Mouse (Mus musculus) spleen, adult 2 months (tissue): ENCODE measurements around the gene Ccdc184. TPM values are rescaled to one million over a fixed set of nuclear protein-coding genes. Genes with fewer than 3 reads are reported as not detected.
A peak's percentile ranks its signal among the peaks of the same experiment; 100 is the strongest.

Source experiments
- DNase-seq, 2 experiments: peaks; one replicate each; pipeline versions ENCODE4 v3.0.0 to v3.0.0-alpha.2; 2012 to 2021; ENCODE audit warnings: low spot score in 2 of 2, low read depth in 1 of 2
- H3K27ac ChIP-seq: fragments of 200-500 bp; 2 replicates; pipeline ENCODE4 v1.5.1; 2012; ENCODE audit warnings: low read length, inconsistent platforms; ENCODE audit not compliant: insufficient read depth
- H3K27me3 ChIP-seq: fragments of 200-500 bp; 2 replicates; pipeline ENCODE4 v1.6.1; 2012; ENCODE audit warnings: mild to moderate bottlenecking, moderate library complexity, low read length, inconsistent platforms; ENCODE audit not compliant: control insufficient read depth, insufficient read depth
- H3K36me3 ChIP-seq: fragments of 200-500 bp; 2 replicates; pipeline ENCODE4 v1.6.1; 2012; ENCODE audit warnings: mild to moderate bottlenecking, low read length, inconsistent platforms; ENCODE audit not compliant: control insufficient read depth, insufficient read depth
- H3K4me1 ChIP-seq: fragments of 200-500 bp; 2 replicates; pipeline ENCODE4 v1.6.1; 2011; ENCODE audit warnings: inconsistent platforms; ENCODE audit not compliant: control insufficient read depth, insufficient read depth, insufficient read length
- H3K4me3 ChIP-seq: fragments of 200-500 bp; 2 replicates; pipeline ENCODE4 v1.5.1; 2011; ENCODE audit warnings: mild to moderate bottlenecking, inconsistent platforms; ENCODE audit not compliant: insufficient read depth, insufficient read length; ENCODE audit errors: extremely low read depth
- CTCF ChIP-seq: fragments of 200-500 bp; IDR thresholded peaks from 2 replicates; pipeline ENCODE4 v1.5.1; 2011; ENCODE audit warnings: mild to moderate bottlenecking, inconsistent platforms; ENCODE audit not compliant: insufficient read depth, insufficient read length, insufficient replicate concordance; ENCODE audit errors: extremely low read depth
- POLR2A ChIP-seq: fragments of 200-500 bp; IDR thresholded peaks from 2 replicates; pipeline ENCODE4 v1.6.1; 2011; ENCODE audit warnings: low read depth, low read length, inconsistent platforms
- WGBS: fragments of 180-500 bp; shearing (Covaris S2); methylation state at CpG from one replicate; pipeline ENCODE4 v1.1.7; 2018; 5-methylcytosine and 5-hydroxymethylcytosine counted together
- polyA plus RNA-seq: library from polyadenylated mRNA; depleted of rRNA; stranded (reverse); fragments of >200 nt; gene quantifications from 2 replicates; pipeline ENCODE4 v1.2.3, GENCODE M21; 2012

The Ccdc184 gene
- polyA plus RNA-seq, 1 experiment: 0.84 TPM

- H3K36me3 ChIP-seq: no peaks in the 10 kb centered on the region
- peak overlapping the region; percentile 63; the same call in 1 of the 2 replicates for H3K4me3 ChIP-seq
- H3K27me3 ChIP-seq: peaks cover 2% of the 10 kb centered on the region; the same call in 1 of the 2 replicates
- DNase-seq: no peak
- 16% methylated on average over 26 of the region's 26 CpGs for WGBS
- H3K27ac ChIP-seq: no peak overlapping the region
- no peak for TF ChIP-seq CTCF
- TF ChIP-seq POLR2A: no peak
- H3K4me1 ChIP-seq: no peaks in the 10 kb centered on the region
Measured at GRCm38 (mm10) chr15:98180567-98181131, 13.7 kb downstream of the Ccdc184 start.

DNA sequence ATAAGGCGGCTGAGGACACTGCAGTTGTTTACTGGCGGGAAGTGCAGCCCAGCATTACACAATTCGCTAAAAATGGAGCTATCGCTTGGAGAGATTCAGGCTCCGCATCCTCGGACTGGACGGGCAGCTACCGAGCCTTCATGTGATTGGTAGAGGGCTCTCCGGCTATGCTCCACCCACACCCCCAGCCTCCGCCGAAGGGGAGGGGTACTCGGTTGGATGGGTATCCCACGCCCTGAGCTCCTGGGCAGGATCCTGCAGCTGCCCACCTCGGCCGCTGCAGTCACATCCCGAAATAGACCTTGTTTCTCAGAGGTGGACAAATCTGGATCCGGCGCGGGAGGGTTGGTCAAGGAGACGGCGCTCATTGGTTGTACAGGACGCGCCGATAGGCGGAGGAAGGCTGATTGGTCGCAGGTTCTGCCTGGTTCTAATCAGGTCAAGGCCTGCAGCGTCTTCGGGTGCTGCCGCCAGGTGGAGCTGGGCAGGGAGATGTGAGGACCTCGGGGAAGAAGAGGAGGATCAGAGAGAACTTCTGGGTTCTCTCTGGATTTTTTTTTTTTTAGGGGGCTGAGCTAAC, 14.3 kb downstream of the Ccdc184 start:
- H3K27ac ChIP-seq: no peak overlapping the region

DNA sequence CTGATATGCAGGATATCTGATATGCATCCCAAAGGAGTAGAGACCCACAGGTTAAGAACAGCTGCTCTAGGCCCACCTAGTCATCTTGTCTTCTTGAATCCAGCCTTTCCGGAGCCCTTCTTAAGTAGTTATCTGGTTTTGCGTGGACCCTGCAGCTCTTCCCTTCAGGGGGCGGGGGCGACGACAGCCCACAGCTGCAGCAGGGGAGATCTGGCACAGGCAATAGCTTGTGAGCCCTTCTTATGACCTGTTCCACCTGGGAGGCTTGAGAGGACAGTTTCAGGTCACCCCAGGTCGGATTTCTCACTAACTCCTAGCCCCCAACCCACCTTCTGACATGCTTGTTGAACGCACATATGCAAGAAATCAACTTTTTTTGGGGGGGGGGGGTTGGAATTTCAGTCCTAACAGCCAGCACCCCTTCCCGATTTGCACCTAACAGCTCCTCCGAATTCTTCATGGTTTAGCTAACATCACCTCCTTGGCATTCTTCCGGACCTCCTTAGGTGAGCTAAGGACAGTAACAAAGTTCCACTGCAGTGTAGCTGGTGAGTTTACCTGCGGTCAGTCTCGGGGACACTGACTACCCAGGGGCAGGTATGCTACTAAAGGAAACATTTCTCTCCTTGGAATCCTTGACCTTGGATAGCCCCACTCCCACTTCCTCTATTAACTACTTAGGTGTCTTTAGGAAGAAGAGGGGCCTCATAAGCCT, 15.1 kb downstream of the Ccdc184 start:
- H3K27me3 ChIP-seq: peaks cover 2% of the 10 kb centered on the region; the same call in 1 of the 2 replicates
- no peak overlapping the region for H3K4me3 ChIP-seq
- no peak for DNase-seq
- no peaks in the 10 kb centered on the region for H3K36me3 ChIP-seq
- no peaks in the 10 kb centered on the region for H3K4me1 ChIP-seq
- no peak for TF ChIP-seq CTCF
- TF ChIP-seq POLR2A: no peak
- H3K27ac ChIP-seq: no peak overlapping the region
- WGBS: 77% methylated on average over 12 of the region's 12 CpGs

More for the DNA sequence above, 14.3 kb downstream of the Ccdc184 start:
- peaks cover 2% of the 10 kb centered on the region; the same call in 1 of the 2 replicates for H3K27me3 ChIP-seq
- peak; percentile 66 for TF ChIP-seq CTCF
- TF ChIP-seq POLR2A: no peak
- DNase-seq: peak; percentile 51 to 78
- no peaks in the 10 kb centered on the region for H3K4me1 ChIP-seq
- under 1% methylated on average over 30 of the region's 30 CpGs for WGBS
- no peaks in the 10 kb centered on the region for H3K36me3 ChIP-seq
- peak overlapping the region; percentile 63 for H3K4me3 ChIP-seq

DNA sequence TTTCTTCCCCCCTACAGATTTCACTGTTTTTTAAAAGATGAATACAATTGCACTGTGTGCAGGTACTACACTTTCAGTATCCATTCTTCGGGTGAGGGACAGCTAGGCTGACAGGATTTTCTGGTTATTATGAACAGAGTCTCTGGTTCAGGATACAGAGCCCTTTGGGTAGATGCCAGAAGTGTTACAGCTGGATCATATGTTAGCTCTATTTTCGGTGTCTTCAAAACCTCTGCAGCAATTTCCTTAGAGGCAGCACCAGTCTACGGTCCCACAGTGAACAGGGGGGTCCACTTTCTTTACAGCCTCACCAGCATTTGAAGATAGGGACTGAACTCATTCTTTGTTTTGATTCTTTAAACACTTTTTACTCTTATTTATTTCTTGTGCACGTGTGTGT, 17.5 kb downstream of the Ccdc184 start:
- Histone ChIP-seq H3K27ac (no peak overlapping the region), H3K27me3 (peaks cover 2% of the 10 kb centered on the region; the same call in 1 of the 2 replicates), H3K4me1 (no peaks in the 10 kb centered on the region), H3K4me3 (no peak overlapping the region), H3K36me3 (no peaks in the 10 kb centered on the region)
- 61% methylated on average over 4 of the region's 4 CpGs for WGBS
- TF ChIP-seq CTCF: no peak
- no peak for TF ChIP-seq POLR2A
- DNase-seq: no peak

DNA sequence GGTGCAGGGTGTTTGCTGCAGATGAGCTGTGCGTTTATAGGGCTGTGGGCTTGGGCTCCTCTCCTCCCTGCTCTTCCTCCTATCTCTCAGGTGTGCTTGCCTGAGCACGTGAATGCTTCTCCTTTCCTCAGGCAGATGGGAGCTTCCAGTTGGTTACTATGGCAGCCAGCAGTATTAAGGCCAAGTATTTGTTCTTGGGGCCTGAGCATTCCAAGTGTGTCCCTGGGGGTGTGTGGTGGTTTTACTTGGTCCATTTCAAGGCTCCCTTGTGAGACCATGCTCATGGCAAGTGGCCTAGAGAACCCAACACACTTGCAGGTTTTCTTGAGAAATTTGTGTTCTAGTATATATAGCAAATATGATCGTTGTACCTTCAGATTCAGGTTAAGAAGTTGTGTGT, 28.5 kb downstream of the Ccdc184 start, which contains the start of gene Olfr288:
Gene Olfr288 (minus strand): TSS at position 101 of the 400 bp plus-strand sequence.
- H3K27ac ChIP-seq: no peak within 1 kb of the TSS
- no peaks in the 10 kb centered on the region for H3K36me3 ChIP-seq
- H3K4me3 ChIP-seq: no peak within 1 kb of the TSS
- TF ChIP-seq POLR2A (no peak), CTCF (no peak)
- WGBS: 74% methylated on average over 3 of the region's 3 CpGs
- H3K4me1 ChIP-seq: no peaks in the 10 kb centered on the region
- no peak for DNase-seq
- H3K27me3 ChIP-seq: no peaks in the 10 kb centered on the region

DNA sequence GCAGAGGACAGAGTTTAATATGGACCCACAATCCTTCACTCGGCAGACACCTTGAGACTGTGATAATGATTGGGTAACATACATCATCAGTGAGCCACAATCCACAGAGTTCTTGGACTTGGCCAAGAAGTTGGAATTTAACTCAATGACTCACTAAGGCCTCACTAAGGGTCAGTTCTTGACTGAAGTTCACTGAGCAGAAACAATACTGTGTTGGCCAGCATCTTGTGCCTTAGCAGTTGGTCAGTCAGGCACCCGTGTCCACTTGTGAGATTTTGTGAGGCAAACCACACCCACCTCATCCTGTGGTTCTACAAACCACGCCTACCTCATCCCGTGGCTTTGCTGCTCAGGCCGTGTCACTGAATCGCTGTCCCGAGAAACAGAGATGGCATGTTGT, 42.7 kb downstream of the Ccdc184 start:
- TF ChIP-seq POLR2A: no peak
- no peak for TF ChIP-seq CTCF
- no peaks in the 10 kb centered on the region for H3K4me1 ChIP-seq
- no peak for DNase-seq
- H3K36me3 ChIP-seq: no peaks in the 10 kb centered on the region
- no peak overlapping the region for H3K27ac ChIP-seq
- 70% methylated on average over 7 of the region's 7 CpGs for WGBS
- no peaks in the 10 kb centered on the region for H3K27me3 ChIP-seq
- H3K4me3 ChIP-seq: no peak overlapping the region
